Mouse (Mus musculus): ENCODE data around the gene Tprn.

Tprn gene

DNA sequence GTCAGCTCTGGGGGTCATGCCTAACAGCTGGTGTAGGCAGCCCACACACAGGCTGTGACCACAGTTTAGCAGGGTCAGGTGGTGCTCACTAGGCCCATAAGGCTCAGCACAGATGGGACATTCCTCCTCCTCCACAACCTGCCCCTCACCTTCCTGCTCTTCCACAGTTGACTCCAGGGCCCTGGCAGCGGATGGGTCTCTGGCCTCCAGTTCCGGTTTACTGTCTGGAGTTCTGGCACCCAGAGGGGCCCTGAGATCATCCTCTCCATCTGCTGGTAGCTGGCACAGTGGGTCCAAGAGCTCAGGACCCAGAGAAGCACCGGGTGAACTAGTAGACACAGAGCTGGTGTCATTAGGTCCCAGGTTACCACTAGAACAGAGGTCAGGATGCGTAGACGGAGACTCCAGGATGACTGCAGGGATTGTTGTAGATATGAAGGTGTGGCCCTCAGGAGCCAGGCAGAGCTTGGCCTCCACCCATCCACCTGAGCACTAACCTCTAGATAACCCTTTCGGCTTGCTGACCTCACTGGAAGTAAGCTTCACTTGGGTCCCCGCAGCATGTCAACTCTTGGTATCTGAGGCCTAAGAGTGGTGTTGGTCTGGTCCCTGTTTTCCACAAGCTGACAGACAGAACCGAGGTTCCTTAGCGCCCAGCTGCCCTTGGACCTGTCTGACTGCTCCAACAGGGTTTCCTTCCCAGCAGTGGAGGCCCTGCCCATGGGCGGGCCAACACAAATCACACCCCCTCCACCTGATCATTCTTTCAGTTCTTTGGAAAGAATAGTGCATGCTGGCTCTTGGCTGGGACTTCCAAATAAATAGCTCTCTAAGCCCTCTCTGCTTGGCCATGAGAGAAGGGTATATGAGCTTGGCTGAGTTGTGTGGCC lies 16.0 kb upstream of the Tprn start, which contains the start of gene AL732309.1:
Gene AL732309.1 (minus strand): TSS at position 681 of the 890 bp plus-strand sequence.
- TF ChIP-seq GATA4 (IDR thresholded peaks at IDR 0.05; ENCODE audit: insufficient replicate concordance, low read length), result no peak

DNA sequence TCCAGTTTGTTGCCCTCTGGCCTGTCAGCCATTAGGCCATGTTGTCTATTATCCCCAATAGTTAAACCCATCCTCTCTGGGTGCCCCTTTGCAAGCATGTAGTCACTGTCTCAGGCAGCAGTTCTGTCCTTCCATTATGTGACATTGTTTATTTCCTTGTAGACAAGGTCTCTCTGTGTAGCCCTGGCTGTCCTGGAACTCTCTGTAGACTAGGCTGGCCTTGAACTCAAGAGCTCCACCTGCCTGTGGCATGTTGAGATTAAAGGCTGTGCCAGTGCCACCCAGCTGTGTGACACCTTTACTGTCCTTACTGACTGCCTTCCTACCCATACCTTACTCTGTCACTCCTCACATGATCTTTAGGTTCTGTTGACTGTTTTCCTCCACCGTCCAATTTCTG lies 10.1 kb upstream of the Tprn start:
- TF ChIP-seq GATA4 (IDR thresholded peaks at IDR 0.05; ENCODE audit: insufficient replicate concordance, low read length), result no peak

DNA sequence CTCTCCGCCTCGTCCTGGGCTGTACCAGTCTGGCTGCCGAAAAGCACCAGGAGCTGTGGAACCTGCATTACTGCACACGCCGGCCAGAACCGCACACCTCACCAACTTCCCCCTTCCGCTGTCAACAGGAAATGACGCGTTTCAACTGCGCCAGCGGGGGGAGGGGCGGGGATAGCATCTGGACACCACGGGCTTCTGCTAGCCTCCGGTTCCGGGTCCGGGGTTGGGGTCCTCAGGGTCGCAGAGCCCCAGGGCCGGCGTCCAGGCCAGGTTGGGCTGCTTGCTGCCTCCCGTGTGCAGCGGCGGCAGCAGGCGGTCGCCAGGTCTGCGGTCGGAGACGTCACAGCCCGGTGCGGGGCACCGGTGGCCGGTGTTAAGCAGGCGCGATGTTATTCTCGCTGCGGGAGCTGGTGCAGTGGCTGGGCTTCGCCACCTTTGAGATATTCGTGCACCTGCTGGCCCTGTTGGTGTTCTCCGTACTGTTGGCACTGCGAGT lies 7.1 kb upstream of the Tprn start, which contains the start of gene Tmem203:
Gene Tmem203 (plus strand): TSS at position 156 of the 496 bp plus-strand sequence.
- no peak; the same call in 1 of the 2 replicates for TF ChIP-seq GATA4 (IDR thresholded peaks at IDR 0.05; ENCODE audit: insufficient replicate concordance, low read length)

DNA sequence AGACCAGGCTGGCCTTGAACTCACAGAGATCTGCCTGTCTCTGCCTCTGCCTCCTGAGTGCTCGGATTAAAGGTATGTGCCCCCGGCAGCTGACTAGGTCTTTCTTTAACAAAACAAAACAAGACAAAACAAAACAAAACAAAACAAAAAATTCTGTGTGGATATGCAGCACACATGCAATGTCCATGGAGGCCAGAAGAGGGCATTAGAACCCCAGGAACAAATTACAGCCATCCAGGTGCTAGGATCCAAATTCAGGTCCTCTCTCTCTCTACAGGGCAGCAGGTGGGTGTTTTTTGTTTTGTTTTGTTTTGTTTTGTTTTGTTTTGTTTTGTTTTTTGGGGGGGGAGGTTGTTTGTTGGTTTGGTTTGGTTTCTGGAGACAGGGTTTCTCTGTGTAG lies 3.5 kb upstream of the Tprn start:
- TF ChIP-seq GATA4 (IDR thresholded peaks at IDR 0.05; ENCODE audit: insufficient replicate concordance, low read length), result no peak

DNA sequence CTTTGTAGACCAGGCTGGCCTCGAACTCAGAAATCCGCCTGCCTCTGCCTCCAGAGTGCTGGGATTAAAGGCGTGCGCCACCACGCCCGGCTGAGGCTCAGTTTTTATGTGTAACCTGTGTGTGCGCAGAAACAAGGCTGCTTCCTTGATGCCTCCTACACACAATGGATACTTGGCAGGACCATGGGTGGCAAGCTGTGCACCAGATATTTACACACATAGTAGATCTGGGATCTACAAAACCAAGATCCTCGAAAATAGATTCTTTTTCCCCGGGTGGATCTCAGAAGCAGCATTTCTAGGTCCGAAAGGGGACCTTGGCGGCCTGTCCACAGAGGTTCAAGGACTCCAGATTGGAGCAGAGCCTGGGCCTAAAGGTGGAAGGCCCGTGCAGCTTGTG lies 548 bp upstream of the Tprn start:
- TF ChIP-seq GATA4 (IDR thresholded peaks at IDR 0.05; ENCODE audit: insufficient replicate concordance, low read length), result no peak

DNA sequence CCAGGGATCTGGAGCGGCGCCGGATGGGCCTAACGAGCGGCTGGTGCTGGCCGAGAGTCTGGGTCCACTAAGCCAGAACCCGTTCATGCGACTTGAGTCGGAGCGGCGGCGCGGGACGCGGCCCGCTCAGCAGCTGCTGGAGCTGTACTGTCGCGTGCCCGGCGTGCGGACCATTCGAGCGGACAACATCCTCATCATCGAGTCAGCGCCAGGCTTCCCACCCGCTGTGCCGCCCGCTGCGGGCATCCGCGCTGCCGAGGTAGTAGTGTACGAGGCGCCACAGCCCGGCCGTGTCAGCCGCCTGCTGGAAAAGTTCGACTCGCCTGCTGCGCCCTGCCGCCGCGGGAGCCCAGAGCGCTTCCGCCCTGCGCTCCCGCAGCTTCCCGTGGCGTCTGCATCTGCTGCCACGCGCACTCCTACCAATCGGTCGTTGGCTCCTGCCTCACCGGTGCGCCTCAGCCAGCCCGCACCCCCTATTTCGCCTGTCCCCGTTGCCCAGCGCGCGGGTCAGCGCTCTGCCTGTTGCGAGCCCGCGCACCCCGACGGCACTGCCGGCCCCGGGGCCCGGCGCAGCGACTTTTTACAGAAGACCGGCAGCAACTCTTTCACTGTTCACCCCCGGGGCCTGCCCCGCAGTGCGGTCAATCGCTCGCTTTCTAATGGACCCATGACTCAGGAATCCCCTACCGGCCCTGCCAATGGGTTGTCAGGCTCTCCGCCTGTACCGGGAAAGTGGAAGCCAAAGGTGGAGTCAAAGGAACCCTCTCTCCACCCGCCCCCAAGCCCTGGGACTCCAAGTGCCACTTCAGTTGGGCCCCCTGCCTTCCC lies 591 bp downstream of the Tprn start:
- TF ChIP-seq GATA4 (IDR thresholded peaks at IDR 0.05; ENCODE audit: insufficient replicate concordance, low read length), result no peak

DNA sequence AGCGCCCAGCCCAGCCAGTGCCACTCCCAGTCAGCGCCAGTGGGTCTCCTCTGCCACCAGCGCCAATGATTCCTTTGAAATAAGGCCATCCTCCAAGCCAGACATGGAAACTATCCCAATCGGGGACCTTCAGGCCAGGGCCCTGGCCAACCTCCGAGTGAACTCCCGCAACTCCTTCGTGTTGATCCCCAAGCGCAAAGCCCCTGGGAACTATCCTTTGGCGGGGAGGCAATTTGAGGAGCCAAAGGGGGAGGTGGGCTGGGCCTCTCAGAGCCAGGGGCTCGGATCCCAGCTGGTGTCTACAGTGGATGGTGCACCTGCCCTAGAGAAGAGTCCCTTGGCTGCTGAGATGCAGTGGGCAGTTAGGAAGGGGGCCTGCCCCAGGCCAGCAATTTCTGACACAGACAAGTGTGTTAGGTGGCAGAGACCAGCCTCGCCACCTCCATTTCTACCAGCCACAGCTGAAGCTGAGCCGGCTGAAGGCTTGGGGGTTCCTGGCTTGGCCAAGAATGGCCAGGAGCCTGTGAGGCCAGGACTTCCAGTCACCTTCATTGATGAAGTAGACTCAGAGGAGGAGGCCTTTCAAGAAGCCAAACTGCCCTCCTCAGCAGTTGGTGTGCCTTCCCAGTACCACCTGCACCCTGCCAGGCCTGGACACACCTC lies 1.3 kb downstream of the Tprn start:
- TF ChIP-seq GATA4 (IDR thresholded peaks at IDR 0.05; ENCODE audit: insufficient replicate concordance, low read length), result no peak

DNA sequence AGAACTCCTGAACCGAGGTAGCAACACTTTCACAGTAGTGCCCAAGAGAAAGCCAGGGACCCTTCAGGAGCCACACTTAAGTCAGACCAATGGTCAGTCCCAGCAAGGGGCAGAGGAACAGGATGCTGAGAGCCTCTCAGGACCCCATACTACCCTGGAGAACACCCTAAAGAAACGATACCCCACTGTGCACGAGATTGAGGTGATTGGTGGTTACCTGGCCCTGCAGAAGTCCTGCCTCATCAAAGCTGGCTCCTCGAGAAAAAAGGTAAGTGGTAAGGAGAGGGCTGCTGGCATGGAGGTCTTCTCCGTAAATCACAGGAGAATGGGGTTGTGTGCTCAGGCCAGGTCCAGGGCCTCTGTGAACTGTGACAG lies 1.9 kb downstream of the Tprn start:
- TF ChIP-seq GATA4 (IDR thresholded peaks at IDR 0.05; ENCODE audit: insufficient replicate concordance, low read length), result no peak

DNA sequence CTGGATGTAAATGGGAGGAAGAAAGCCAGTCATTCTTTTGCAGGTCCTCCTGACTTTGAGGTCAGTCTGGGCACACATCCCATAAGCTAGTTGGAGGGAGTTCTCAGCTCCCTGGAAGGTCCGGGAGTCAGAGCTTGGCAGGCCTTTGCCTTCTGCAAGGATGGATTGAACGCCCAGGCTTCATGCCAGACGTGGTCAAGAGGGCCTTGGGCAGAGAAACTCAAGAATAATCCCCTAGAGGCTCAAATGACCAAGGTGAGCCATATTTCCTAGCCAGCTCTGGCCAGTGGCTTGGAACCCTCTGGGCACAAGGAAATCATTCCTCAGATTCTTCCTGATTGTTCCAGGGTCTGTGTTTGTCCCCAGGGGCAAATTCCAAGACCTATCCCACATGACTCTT lies 2.4 kb downstream of the Tprn start:
- no peak for TF ChIP-seq GATA4 (IDR thresholded peaks at IDR 0.05; ENCODE audit: insufficient replicate concordance, low read length)

DNA sequence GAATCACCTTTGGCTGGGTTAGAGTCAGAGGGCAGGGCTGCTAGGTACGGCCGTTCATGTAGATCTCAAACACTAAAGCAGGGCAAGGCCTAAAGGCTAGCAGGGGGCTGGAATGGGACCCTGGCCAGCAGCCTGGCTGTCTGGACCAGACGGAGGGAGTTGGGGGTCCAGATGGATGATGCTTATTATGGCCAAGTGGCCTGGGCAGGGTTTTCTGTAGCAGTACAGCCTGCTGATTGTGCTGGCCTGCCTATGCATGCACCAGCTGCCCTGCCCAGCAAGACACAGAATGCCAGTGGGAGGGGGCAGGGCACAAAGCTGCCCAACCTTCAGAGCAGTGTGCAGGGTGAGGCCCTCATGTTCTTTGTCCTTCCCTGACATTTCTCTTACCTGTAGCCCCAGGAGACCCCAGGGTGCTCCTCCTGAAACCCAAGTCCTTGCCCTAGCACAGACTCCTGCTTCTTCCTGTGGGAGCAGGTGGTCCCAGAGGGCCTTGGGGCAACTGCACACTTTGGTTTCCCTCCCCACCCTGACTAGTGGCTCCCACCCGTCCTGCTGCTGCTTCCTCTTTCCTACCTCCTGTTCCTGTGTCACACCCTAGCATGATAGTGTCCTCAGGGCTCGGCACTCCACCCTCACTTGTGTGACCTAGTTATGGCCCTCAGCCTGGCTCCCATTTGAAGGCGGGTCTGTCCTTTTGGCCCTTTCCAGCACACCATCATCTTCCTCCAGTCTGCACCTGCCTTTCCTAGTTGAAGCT lies 3.7 kb downstream of the Tprn start:
- no peak for TF ChIP-seq GATA4 (IDR thresholded peaks at IDR 0.05; ENCODE audit: insufficient replicate concordance, low read length)

DNA sequence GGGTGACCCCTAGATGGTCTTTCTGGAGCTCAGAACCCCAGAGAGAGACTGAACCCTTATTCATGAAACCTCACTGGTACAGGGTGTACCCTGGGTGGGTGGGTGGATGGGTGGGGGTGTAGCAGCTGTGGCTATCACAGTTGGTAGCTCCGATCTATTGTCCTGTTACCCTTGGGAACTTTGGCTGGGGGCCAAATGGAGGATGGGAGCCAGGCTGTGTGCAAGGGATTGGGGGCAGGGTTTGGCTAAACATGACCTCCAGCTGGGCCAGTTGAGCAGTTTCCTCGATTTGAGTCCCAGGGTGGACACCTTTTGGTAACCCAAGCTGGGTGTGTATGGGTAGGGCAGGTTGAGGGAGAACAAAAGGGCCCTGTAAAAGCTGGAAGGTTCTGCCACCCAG lies 4.3 kb downstream of the Tprn start:
- no peak for TF ChIP-seq GATA4 (IDR thresholded peaks at IDR 0.05; ENCODE audit: insufficient replicate concordance, low read length)

DNA sequence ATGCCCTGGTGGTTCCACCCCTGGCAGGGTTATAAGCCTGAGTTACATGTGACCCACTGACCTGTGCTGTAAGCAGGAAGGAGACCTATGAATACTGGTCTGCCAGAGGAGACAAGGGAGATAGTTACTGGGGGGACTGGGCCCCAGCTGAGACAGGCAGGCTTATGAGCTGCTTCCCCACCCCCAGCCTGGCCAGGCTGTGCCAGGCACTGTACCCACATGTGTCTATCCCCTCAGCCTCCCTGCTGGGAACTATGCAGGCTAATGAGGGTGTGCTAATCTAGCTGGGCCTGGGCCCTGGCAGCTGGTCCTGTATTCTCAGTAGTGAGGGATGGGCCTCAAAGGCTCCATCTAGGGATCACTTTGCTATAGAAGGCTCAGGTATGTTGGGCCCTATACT lies 4.8 kb downstream of the Tprn start:
- no peak for TF ChIP-seq GATA4 (IDR thresholded peaks at IDR 0.05; ENCODE audit: insufficient replicate concordance, low read length)

DNA sequence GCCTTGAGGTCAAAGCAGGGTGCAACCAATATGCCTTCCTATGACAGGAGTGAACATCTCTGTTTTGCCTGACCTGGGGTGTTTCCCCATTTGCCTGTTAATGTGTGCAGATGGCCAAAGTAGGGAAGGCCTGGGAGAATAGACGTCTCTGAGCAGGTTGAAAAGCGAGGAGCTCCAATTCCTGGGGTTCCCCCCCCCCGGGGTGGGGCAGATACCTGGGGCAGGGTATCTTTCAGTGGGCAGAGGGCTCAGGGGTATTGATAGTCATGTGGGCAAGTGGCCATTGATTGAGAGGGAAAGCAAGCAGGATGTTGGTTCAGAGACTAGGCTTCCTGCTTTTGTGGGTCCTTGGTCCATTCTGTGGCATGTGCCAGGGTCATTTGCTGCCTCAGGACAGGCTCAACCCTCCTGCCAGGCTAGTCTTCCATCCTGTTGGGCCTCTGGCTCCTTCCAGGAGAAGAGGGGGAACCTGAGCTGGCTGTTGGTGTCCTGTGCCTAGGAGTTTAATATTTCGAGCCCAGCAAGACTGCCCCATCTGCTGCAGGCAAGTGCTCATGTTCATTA lies 5.4 kb downstream of the Tprn start:
- TF ChIP-seq GATA4 (IDR thresholded peaks at IDR 0.05; ENCODE audit: insufficient replicate concordance, low read length), result no peak

DNA sequence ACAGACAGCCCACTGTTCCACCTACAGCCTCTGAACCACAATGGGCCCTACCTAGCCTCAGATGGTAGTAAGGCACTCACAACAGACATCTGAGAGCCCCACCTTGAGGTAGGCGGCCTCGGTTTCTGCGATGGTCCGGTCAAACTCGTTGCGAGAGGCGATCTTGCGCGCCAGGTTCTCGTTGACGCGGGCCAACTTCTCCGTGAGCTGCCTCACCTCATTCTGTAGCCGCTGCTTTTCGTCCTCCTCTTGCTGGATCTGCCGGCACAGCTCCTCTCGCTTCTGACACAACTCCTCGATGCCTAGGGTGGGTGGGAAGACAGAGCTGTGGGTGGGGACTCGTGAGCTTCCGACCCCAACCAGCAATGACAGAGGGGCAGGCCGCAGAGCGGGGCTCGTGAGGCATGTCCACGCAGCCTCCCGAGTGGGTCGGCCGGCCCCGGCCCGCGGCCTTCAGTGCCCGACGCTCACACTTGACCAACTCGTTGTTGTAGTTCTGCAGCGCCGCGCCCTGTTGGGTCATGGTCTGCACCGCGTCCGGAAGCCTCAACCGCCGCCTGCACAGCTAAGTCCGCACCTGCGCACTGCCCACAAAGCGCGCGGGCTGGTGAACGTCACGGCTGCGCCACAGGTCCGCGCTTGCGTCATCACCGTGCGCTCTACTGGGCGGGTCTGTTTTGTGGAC lies 9.6 kb downstream of the Tprn start, which contains the start of the genes Ssna1 and Anapc2:
Gene Ssna1 (minus strand): TSS at position 612 of the 685 bp plus-strand sequence.
Gene Anapc2 (plus strand): TSS at position 652 of the 685 bp plus-strand sequence.
- no peak for TF ChIP-seq GATA4 (IDR thresholded peaks at IDR 0.05; ENCODE audit: insufficient replicate concordance, low read length)

Data from liver, adult (tissue).